Mouse (Mus musculus): ENCODE data around the gene Wnt3. TPM values are rescaled to one million over a fixed set of nuclear protein-coding genes. Genes with fewer than 3 reads are reported as not detected.
A peak's percentile ranks its signal among the peaks of the same experiment; 100 is the strongest.

Wnt3 gene
- 0.28 and 1.5 TPM in 2 replicates for polyA plus RNA-seq (2016; fragmentation: Nextera tagmentation; extraction: Ambion mirVana)

GRCm38 (mm10) chr11:103773387-103774227, at the start of gene Wnt3:
TSS of gene Wnt3 (plus strand) at chr11:103774150.
- Histone ChIP-seq H3K27me3 (ENCODE audit: insufficient read depth, poor library complexity, severe bottlenecking) (peaks cover 100% of the 10 kb centered on the region), H3K4me1 (peaks cover 37% of the 10 kb centered on the region), H3K27ac (no peak within 1 kb of the TSS), H3K36me3 (no peaks in the 10 kb centered on the region), H3K4me3 (peak within 1 kb of the TSS; percentile 55), H3K9me3 (no peaks in the 10 kb centered on the region)
- WGBS: under 1% methylated on average over 60 of the region's 60 CpGs
- no peak for DNase-seq (ENCODE audit: low spot score)

DNA sequence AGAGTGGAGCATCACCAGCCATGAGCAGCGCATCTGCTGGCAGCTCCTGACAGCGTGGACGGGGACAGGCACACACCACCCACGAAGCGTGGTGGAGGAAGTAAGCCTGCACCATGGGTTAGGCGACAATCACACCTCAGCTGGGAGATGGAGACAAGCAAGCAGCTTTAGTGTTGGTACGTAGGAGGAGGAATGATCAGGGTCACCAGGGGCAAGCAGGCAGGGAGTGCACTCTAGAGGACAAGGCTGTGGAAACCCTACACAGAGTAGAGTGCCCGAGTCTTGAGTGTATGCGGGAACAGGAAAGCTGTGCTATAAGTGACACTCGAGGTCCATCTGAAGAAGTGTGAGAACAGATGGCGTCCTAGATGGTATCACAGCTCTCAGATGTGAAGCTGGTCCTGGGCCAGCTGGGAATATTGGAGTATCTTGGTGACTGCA, 49.6 kb upstream of the Wnt3 start:
- Histone ChIP-seq H3K9me3 (no peaks in the 10 kb centered on the region), H3K27ac (no peak overlapping the region), H3K4me1 (peaks cover 20% of the 10 kb centered on the region), H3K27me3 (ENCODE audit: insufficient read depth, poor library complexity, severe bottlenecking) (peaks cover 13% of the 10 kb centered on the region), H3K36me3 (no peaks in the 10 kb centered on the region), H3K4me3 (no peak overlapping the region)
- DNase-seq (ENCODE audit: low spot score): no peak
- 67% methylated on average over 11 of the region's 11 CpGs for WGBS

GRCm38 (mm10) chr11:103729282-103729985, 44.5 kb upstream of the Wnt3 start:
- H3K4me1 ChIP-seq: peaks cover 28% of the 10 kb centered on the region
- no peak for DNase-seq (ENCODE audit: low spot score)
- H3K27me3 ChIP-seq (ENCODE audit: insufficient read depth, poor library complexity, severe bottlenecking): peaks cover 49% of the 10 kb centered on the region
- 66% methylated on average over 9 of the region's 9 CpGs for WGBS
- no peaks in the 10 kb centered on the region for H3K36me3 ChIP-seq
- H3K9me3 ChIP-seq: no peaks in the 10 kb centered on the region
- no peak overlapping the region for H3K27ac ChIP-seq
- no peak overlapping the region for H3K4me3 ChIP-seq

DNA sequence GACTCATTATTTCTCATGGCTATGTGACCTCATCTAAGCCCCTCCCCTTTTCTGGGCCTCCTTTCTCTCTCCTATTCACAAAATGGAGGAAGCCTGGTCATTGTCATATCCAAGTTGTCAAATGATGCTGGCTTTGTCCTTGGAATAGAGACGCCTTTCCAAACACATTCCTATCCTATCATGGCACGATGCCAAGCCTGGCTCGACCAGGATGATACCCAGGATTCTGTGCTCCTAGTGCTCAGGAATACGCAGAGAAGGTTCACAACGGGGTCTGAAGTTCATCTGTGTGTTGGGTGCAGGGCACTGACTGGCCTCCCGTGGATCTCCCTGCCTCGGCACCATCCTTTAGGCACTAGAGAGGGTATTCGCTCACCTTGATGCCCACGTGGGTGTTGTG, 42.4 kb upstream of the Wnt3 start:
- Histone ChIP-seq H3K27ac (no peak overlapping the region), H3K36me3 (no peaks in the 10 kb centered on the region), H3K4me1 (peaks cover 40% of the 10 kb centered on the region), H3K4me3 (no peak overlapping the region), H3K9me3 (no peaks in the 10 kb centered on the region), H3K27me3 (ENCODE audit: insufficient read depth, poor library complexity, severe bottlenecking) (peaks cover 64% of the 10 kb centered on the region)
- no peak for DNase-seq (ENCODE audit: low spot score)
- 75% methylated on average over 9 of the region's 9 CpGs for WGBS

DNA sequence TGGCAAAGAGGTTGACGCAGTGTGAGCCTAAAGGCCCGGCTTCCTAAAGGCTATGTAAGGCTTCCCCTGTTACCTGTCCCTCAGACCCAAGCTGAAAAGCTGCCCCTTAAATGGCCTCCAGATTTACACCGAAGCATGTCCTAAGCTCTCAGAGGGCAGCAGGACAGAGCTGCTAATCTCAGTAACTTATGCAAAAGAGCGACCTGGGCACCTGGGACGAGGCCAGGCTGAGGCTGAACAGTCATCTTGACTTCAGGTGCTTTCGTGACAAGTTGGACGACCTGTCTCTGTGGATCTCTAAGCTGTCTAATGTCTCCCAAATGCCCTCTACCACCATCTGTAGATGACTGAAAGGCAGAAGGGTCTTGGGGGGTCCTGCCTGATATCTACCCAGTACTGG, 41.6 kb upstream of the Wnt3 start:
- 78% methylated on average over 7 of the region's 7 CpGs for WGBS
- Histone ChIP-seq H3K36me3 (no peaks in the 10 kb centered on the region), H3K9me3 (no peaks in the 10 kb centered on the region), H3K4me1 (peaks cover 39% of the 10 kb centered on the region), H3K4me3 (no peak overlapping the region), H3K27ac (no peak overlapping the region), H3K27me3 (ENCODE audit: insufficient read depth, poor library complexity, severe bottlenecking) (peaks cover 64% of the 10 kb centered on the region)
- no peak for DNase-seq (ENCODE audit: low spot score)

DNA sequence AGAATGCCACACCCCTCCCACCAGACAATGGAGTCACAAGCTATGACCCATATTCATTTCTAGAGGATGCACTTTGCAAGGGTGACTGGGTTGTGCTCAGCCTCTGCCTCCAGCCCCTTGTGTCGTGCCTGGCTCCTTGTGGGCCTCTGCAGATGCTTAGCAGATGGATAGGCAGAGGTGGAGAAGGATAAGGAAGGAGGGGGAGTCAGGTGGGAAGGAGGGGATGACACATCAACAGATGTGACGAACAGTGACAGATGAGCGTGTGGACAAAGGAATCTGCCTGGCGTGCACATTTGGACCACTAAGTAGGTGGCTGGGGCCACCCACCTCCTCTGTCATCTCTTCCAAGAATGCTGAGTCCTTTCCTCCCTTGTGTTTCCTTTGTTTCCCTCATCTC, 40.9 kb upstream of the Wnt3 start:
- Histone ChIP-seq H3K36me3 (no peaks in the 10 kb centered on the region), H3K4me3 (no peak overlapping the region), H3K27ac (no peak overlapping the region), H3K9me3 (no peaks in the 10 kb centered on the region), H3K27me3 (ENCODE audit: insufficient read depth, poor library complexity, severe bottlenecking) (peaks cover 72% of the 10 kb centered on the region), H3K4me1 (peaks cover 32% of the 10 kb centered on the region)
- WGBS: 69% methylated on average over 4 of the region's 4 CpGs
- DNase-seq (ENCODE audit: low spot score): no peak

DNA sequence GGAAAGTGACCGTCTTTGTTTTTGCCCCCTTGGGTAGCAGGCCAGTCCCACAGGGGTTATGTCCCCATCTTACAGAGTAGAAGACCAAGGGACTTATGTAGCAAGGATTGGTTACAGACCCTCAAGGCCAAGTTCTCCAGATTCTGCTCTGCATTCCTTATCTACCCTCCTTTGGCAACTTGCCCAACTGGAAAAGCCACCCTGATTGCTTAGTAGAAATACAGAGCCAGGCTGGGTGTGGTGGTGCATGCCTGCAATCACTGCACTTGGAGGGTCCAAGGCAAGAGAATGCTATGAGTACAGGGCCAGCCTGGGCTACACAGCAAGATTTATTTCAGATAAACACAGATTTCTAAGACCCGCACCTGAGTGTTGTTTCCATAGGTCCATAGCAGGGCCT, 40.0 kb upstream of the Wnt3 start:
- no peak overlapping the region for H3K27ac ChIP-seq
- H3K4me1 ChIP-seq: peaks cover 30% of the 10 kb centered on the region
- H3K36me3 ChIP-seq: no peaks in the 10 kb centered on the region
- H3K4me3 ChIP-seq: no peak overlapping the region
- H3K9me3 ChIP-seq: no peaks in the 10 kb centered on the region
- DNase-seq (ENCODE audit: low spot score): no peak
- peaks cover 71% of the 10 kb centered on the region for H3K27me3 ChIP-seq (ENCODE audit: insufficient read depth, poor library complexity, severe bottlenecking)
- WGBS: 82% methylated on average over 2 of the region's 2 CpGs

- H3K4me1 ChIP-seq: peaks cover 30% of the 10 kb centered on the region
- no peaks in the 10 kb centered on the region for H3K36me3 ChIP-seq
- H3K9me3 ChIP-seq: no peaks in the 10 kb centered on the region
- H3K27ac ChIP-seq: no peak overlapping the region
- H3K4me3 ChIP-seq: no peak overlapping the region
- WGBS: 59% methylated on average over 5 of the region's 5 CpGs
- H3K27me3 ChIP-seq (ENCODE audit: insufficient read depth, poor library complexity, severe bottlenecking): peaks cover 68% of the 10 kb centered on the region
- no peak for DNase-seq (ENCODE audit: low spot score)
These were observed 39.4 kb upstream of the Wnt3 start for GRCm38 (mm10) chr11:103734411-103735045.

DNA sequence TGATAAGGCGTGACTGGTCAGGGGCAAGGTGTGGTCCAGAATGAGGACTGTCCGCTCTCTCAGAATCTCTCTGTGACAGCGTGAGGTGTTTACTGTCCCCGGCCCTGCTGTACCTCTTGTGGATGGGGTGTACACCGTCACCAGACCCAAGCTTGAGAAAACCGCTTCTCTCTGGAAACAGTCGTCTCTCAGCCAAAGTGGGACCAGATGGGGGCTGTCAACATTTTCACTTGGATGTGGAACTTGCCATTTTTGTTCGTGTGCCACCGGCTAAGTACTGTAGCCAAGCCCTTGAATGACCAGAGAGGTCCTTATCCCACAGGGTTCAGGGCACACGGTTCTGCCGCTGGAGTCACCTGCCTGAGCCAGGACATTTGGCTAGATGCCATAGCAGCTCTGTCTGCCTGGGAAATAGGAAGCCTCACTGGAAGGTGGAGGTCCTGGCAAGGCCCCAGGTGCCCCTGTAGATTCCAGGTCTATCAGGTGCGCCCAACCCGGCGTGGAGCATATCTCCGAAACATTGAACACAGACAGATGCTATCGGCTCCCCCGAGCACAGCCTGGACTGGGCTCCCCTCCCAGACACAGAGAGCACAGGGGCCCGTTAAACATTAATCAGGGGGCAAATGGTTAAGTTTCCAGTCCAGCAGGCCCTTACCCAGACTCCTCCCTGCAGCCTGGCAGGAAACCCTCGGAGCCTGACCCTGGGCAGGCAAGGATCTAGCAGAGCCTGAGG, 38.7 kb upstream of the Wnt3 start:
- Histone ChIP-seq H3K27me3 (ENCODE audit: insufficient read depth, poor library complexity, severe bottlenecking) (peaks cover 68% of the 10 kb centered on the region), H3K4me1 (peaks cover 30% of the 10 kb centered on the region), H3K27ac (no peak overlapping the region), H3K4me3 (no peak overlapping the region), H3K36me3 (no peaks in the 10 kb centered on the region), H3K9me3 (no peaks in the 10 kb centered on the region)
- no peak for DNase-seq (ENCODE audit: low spot score)
- WGBS: 71% methylated on average over 19 of the region's 19 CpGs

GRCm38 (mm10) chr11:103749306-103750089, 24.5 kb upstream of the Wnt3 start, which contains the start of gene Wnt9b:
TSS of gene Wnt9b (minus strand) at chr11:103749821.
- WGBS: under 1% methylated on average over 66 of the region's 68 CpGs
- H3K27me3 ChIP-seq (ENCODE audit: insufficient read depth, poor library complexity, severe bottlenecking): peaks cover 99% of the 10 kb centered on the region
- peak within 1 kb of the TSS; percentile 62 for H3K4me3 ChIP-seq
- DNase-seq (ENCODE audit: low spot score): no peak
- peaks cover 13% of the 10 kb centered on the region for H3K4me1 ChIP-seq
- no peaks in the 10 kb centered on the region for H3K9me3 ChIP-seq
- no peak within 1 kb of the TSS for H3K27ac ChIP-seq
- no peaks in the 10 kb centered on the region for H3K36me3 ChIP-seq

DNA sequence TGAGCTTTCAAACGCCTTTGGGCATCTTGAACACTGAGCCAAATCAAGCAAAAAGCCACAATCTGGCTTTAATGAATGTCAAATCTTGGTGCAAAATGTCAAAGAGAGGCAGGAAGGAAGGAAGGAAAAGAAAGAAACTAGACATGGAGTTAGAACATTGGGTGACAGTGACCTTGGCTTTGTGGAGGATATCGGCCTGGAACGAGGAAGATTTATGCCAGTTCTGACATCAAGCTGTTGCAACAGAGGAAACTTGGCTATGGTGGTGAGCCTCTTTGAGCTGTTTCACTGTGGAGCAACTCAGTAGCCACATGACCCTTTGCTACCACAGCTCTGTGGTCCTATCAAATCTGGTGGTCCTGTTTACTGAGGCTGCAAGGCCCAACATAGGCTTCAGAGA, 23.3 kb upstream of the Wnt3 start:
- Histone ChIP-seq H3K4me1 (peaks cover 13% of the 10 kb centered on the region), H3K27ac (no peak overlapping the region), H3K4me3 (no peak overlapping the region), H3K36me3 (no peaks in the 10 kb centered on the region), H3K27me3 (ENCODE audit: insufficient read depth, poor library complexity, severe bottlenecking) (peaks cover 89% of the 10 kb centered on the region), H3K9me3 (no peaks in the 10 kb centered on the region)
- WGBS: 65% methylated on average over 3 of the region's 3 CpGs
- DNase-seq (ENCODE audit: low spot score): no peak

GRCm38 (mm10) chr11:103758054-103758453, 15.9 kb upstream of the Wnt3 start:
- no peaks in the 10 kb centered on the region for H3K36me3 ChIP-seq
- no peak overlapping the region for H3K4me3 ChIP-seq
- no peak overlapping the region for H3K27ac ChIP-seq
- DNase-seq (ENCODE audit: low spot score): no peak
- H3K4me1 ChIP-seq: no peaks in the 10 kb centered on the region
- H3K9me3 ChIP-seq: no peaks in the 10 kb centered on the region
- 41% methylated on average over 11 of the region's 11 CpGs for WGBS
- peaks cover 29% of the 10 kb centered on the region for H3K27me3 ChIP-seq (ENCODE audit: insufficient read depth, poor library complexity, severe bottlenecking)

All from heart, embryonic 10.5 days (tissue).